Mouse (Mus musculus) forebrain, embryonic 10.5 days (tissue): ENCODE data around the gene Pdxp. TPM values are rescaled to one million over a fixed set of nuclear protein-coding genes. Genes with fewer than 3 reads are reported as not detected.
A peak's percentile ranks its signal among the peaks of the same experiment; 100 is the strongest.

ENCODE experiments used
- DNase-seq: peaks from one replicate; pipeline ENCODE4 v3.0.0-alpha.2; 2017; ENCODE audit warnings: low spot score; ENCODE audit errors: extremely low spot score
- H3K27ac ChIP-seq: fragments of 300-500 bp; sonication (generic); 2 replicates; pipeline ENCODE4 v1.5.1; 2016; ENCODE audit warnings: mild to moderate bottlenecking
- H3K27me3 ChIP-seq: fragments of 300-500 bp; sonication (generic); 2 replicates; pipeline ENCODE4 v1.6.1; 2016; ENCODE audit warnings: mild to moderate bottlenecking; ENCODE audit not compliant: poor library complexity, severe bottlenecking
- H3K36me3 ChIP-seq: fragments of 300-500 bp; sonication (generic); replicated peaks from 2 replicates; pipeline ENCODE4 v1.6.1; 2016; ENCODE audit warnings: mild to moderate bottlenecking, moderate library complexity
- H3K4me1 ChIP-seq: fragments of 300-500 bp; sonication (generic); 2 replicates; pipeline ENCODE4 v1.6.1; 2016
- H3K4me3 ChIP-seq: fragments of 300-500 bp; sonication (generic); 2 replicates; pipeline ENCODE4 v1.5.1; 2016; ENCODE audit warnings: mild to moderate bottlenecking, moderate library complexity
- H3K9me3 ChIP-seq: fragments of 300-500 bp; sonication (generic); 2 replicates; pipeline ENCODE4 v1.6.1; 2016; ENCODE audit warnings: mild to moderate bottlenecking, moderate library complexity
- WGBS: fragments of 180-500 bp; shearing (Covaris S2); methylation state at CpG from one replicate; pipeline ENCODE4 v1.1.7; 2016; 5-methylcytosine and 5-hydroxymethylcytosine counted together
- polyA plus RNA-seq: library from polyadenylated mRNA; unstranded; fragments of >200 nt; fragmentation: Nextera tagmentation; extraction: Ambion mirVana; gene quantifications from 2 replicates; pipeline ENCODE4 v1.2.1, GENCODE M21; 2016

Gene Pdxp
- polyA plus RNA-seq, 1 experiment from 2014 or later: 26.9 TPM

- Histone ChIP-seq H3K9me3 (no peaks in the 10 kb centered on the region), H3K4me3 (peak overlapping the region; percentile 76), H3K4me1 (peaks cover 59% of the 10 kb centered on the region), H3K36me3 (peaks cover 24% of the 10 kb centered on the region), H3K27ac (peak overlapping the region; percentile 83), H3K27me3 (peaks cover 29% of the 10 kb centered on the region)
- DNase-seq: no peak
- 30% methylated on average over 8 of the region's 8 CpGs for WGBS
Observed at GRCm38 (mm10) chr15:78901422-78901789, 12.3 kb upstream of the Pdxp start.

GRCm38 (mm10) chr15:78903243-78903642 is 10.5 kb upstream of the Pdxp start:
- DNase-seq: peak; percentile 79
- peaks cover 27% of the 10 kb centered on the region for H3K27me3 ChIP-seq
- H3K4me1 ChIP-seq: peaks cover 46% of the 10 kb centered on the region
- H3K27ac ChIP-seq: peak overlapping the region; percentile 53; the same call in 1 of the 2 replicates
- peak overlapping the region; percentile 12; the same call in 1 of the 2 replicates for H3K4me3 ChIP-seq
- H3K36me3 ChIP-seq: peaks cover 43% of the 10 kb centered on the region
- WGBS: 15% methylated on average over 2 of the region's 2 CpGs
- H3K9me3 ChIP-seq: no peaks in the 10 kb centered on the region

- H3K9me3 ChIP-seq: no peaks in the 10 kb centered on the region
- DNase-seq: no peak
- H3K36me3 ChIP-seq: peaks cover 72% of the 10 kb centered on the region
- WGBS: 80% methylated on average over 7 of the region's 7 CpGs
- no peak overlapping the region for H3K4me3 ChIP-seq
- H3K4me1 ChIP-seq: peaks cover 12% of the 10 kb centered on the region
- H3K27ac ChIP-seq: no peak overlapping the region
- no peaks in the 10 kb centered on the region for H3K27me3 ChIP-seq
Observed at GRCm38 (mm10) chr15:78908399-78908798, 5.3 kb upstream of the Pdxp start.

GRCm38 (mm10) chr15:78908982-78909381 is 4.7 kb upstream of the Pdxp start:
- 95% methylated on average over 8 of the region's 8 CpGs for WGBS
- H3K27me3 ChIP-seq: no peaks in the 10 kb centered on the region
- no peaks in the 10 kb centered on the region for H3K9me3 ChIP-seq
- H3K36me3 ChIP-seq: peaks cover 69% of the 10 kb centered on the region
- no peak overlapping the region for H3K4me3 ChIP-seq
- no peak overlapping the region for H3K27ac ChIP-seq
- peaks cover 18% of the 10 kb centered on the region for H3K4me1 ChIP-seq
- DNase-seq: no peak

DNA sequence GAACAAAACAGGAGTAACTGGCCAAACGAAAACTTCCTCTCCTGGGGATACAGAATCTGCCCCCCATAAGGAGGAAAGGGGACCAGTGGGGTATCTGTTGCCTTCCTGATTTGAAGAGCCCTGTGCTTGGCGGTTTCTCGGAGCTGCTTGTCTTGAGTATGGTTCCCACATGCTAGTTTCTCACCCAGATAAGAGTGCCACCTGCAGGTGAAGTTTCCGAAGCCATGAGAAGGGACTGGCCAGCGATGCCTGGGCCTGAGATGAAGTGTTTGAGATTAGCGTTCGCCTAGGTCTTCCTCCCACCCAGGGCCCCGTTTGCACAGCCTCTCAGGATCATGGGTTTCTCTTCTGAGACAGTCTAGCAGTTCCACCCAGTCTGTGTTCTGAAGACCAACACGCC is 1.7 kb upstream of the Pdxp start:
- DNase-seq: peak; percentile 50
- 38% methylated on average over 9 of the region's 9 CpGs for WGBS
- H3K36me3 ChIP-seq: peaks cover 57% of the 10 kb centered on the region
- H3K27ac ChIP-seq: no peak overlapping the region
- no peaks in the 10 kb centered on the region for H3K9me3 ChIP-seq
- H3K4me1 ChIP-seq: peaks cover 46% of the 10 kb centered on the region
- H3K27me3 ChIP-seq: no peaks in the 10 kb centered on the region
- H3K4me3 ChIP-seq: no peak overlapping the region

- peak overlapping the region; percentile 96 for H3K27ac ChIP-seq
- H3K9me3 ChIP-seq: no peaks in the 10 kb centered on the region
- peak; percentile 41 for DNase-seq
- under 1% methylated on average over 86 of the region's 87 CpGs for WGBS
- peak overlapping the region; percentile 90 for H3K4me3 ChIP-seq
- peaks cover 55% of the 10 kb centered on the region for H3K36me3 ChIP-seq
- H3K4me1 ChIP-seq: peaks cover 55% of the 10 kb centered on the region
- no peaks in the 10 kb centered on the region for H3K27me3 ChIP-seq
Observed at GRCm38 (mm10) chr15:78914091-78914822, 538 bp downstream of the Pdxp start.

GRCm38 (mm10) chr15:78914823-78915659 is 1.3 kb downstream of the Pdxp start:
- H3K36me3 ChIP-seq: peaks cover 55% of the 10 kb centered on the region
- DNase-seq: no peak
- no peaks in the 10 kb centered on the region for H3K27me3 ChIP-seq
- no peaks in the 10 kb centered on the region for H3K9me3 ChIP-seq
- peak overlapping the region; percentile 90 for H3K4me3 ChIP-seq
- H3K4me1 ChIP-seq: peaks cover 55% of the 10 kb centered on the region
- peak overlapping the region; percentile 96 for H3K27ac ChIP-seq
- 53% methylated on average over 8 of the region's 8 CpGs for WGBS

DNA sequence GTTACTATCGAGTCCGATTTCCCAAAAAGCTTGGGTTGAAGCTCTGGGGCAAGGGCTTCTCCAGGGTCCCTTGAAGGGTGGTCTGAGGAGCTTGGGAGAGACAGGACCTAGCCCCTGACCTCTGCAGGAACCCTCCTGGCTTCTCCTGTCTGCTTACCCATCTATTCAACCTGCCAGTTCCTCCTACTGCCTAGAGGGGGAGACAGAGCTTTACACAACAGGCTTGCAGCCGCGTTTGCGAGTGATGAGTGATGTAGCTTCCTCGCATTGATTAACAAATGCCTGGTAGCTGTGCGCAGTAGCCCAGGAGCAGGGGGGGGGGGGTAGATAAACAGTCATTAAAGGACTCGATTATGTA is 1.9 kb downstream of the Pdxp start:
- 0 out of 2 replicates have a peak overlapping the region, but pooled peaks have one; percentile 0 for H3K27ac ChIP-seq
- 14% methylated on average over 8 of the region's 8 CpGs for WGBS
- H3K9me3 ChIP-seq: no peaks in the 10 kb centered on the region
- peaks cover 51% of the 10 kb centered on the region for H3K36me3 ChIP-seq
- H3K4me1 ChIP-seq: peaks cover 55% of the 10 kb centered on the region
- peak; percentile 71 for DNase-seq
- no peaks in the 10 kb centered on the region for H3K27me3 ChIP-seq
- H3K4me3 ChIP-seq: peak overlapping the region; percentile 90

DNA sequence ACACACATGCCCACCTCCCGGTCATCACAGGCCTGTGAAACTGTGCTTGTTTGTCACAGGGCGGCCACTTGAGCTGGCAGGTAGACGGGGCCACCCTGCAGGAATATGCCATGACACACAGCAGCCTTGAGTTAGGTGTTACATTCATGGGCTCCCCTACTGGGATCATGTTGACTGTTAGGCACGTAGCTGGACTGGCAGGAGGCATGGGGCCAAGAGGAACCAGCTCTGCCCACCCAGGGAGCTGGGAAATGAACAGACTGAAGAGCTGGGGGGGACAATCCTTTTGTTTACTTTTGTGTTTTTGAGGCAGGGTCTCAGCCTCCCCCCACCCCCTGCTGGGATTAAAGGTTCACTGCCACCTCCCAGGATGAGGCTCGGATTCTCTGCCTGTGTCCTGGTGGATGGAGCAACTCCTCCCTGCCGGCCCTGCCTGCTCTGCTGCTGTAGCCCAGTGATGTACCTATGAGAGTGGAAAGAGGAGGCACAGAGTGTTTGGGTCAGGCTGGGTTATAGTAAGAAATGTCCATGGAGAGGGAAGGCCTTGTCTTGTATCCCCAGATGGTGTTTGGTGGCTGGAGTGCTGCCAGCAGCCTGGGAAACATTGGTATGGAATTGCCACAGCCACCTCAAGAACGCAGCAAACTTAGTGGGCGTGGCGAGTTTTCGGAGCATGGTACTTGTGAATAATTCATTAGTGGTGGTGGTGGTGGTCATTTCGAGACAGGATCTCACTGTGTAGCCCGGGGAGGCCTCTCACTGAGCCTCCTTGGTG is 2.5 kb downstream of the Pdxp start:
- 72% methylated on average over 12 of the region's 12 CpGs for WGBS
- H3K27me3 ChIP-seq: no peaks in the 10 kb centered on the region
- 0 out of 2 replicates have a peak overlapping the region, but pooled peaks have one; percentile 0 for H3K27ac ChIP-seq
- peaks cover 54% of the 10 kb centered on the region for H3K4me1 ChIP-seq
- peaks cover 46% of the 10 kb centered on the region for H3K36me3 ChIP-seq
- no peak for DNase-seq
- no peaks in the 10 kb centered on the region for H3K9me3 ChIP-seq
- peak overlapping the region; percentile 90 for H3K4me3 ChIP-seq

GRCm38 (mm10) chr15:78918126-78918525 is 4.4 kb downstream of the Pdxp start:
- WGBS: 92% methylated on average over 23 of the region's 23 CpGs
- no peak overlapping the region for H3K4me3 ChIP-seq

DNA sequence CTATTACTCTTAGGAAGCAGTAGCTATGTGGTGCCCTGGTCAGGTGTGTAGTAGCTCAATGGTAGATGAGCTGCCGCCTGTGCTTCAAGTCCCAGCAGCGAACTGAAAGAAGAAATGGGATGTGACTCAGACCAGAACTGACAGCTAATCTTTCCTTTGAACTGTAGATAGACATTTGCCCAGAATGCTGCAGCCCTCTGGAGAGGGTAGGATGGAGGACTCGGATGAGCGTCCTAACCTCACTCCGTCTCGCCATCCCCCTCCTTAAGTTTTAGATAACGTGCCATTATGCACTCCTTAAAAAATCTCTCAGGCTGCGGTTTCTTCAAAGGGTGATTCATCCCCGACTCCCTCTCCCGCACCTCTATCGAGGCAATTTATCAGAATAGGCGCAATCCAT is 6.2 kb downstream of the Pdxp start:
- H3K4me1 ChIP-seq: peaks cover 43% of the 10 kb centered on the region
- H3K36me3 ChIP-seq: peaks cover 42% of the 10 kb centered on the region
- WGBS: 88% methylated on average over 12 of the region's 12 CpGs
- no peak overlapping the region for H3K27ac ChIP-seq
- no peak for DNase-seq
- 0 out of 2 replicates have a peak, but pooled peaks cover under 1% of the 10 kb centered on the region for H3K27me3 ChIP-seq
- no peak overlapping the region for H3K4me3 ChIP-seq
- H3K9me3 ChIP-seq: no peaks in the 10 kb centered on the region

More at GRCm38 (mm10) chr15:78918126-78918525, 4.4 kb downstream of the Pdxp start:
- DNase-seq: no peak
- no peaks in the 10 kb centered on the region for H3K9me3 ChIP-seq
- H3K27me3 ChIP-seq: no peaks in the 10 kb centered on the region
- H3K4me1 ChIP-seq: peaks cover 48% of the 10 kb centered on the region
- H3K27ac ChIP-seq: no peak overlapping the region
- peaks cover 42% of the 10 kb centered on the region for H3K36me3 ChIP-seq

GRCm38 (mm10) chr15:78922700-78923099 is 9.0 kb downstream of the Pdxp start:
- peaks cover 24% of the 10 kb centered on the region for H3K36me3 ChIP-seq
- 84% methylated on average over 7 of the region's 7 CpGs for WGBS
- no peak overlapping the region for H3K27ac ChIP-seq
- H3K4me3 ChIP-seq: no peak overlapping the region
- peaks cover 25% of the 10 kb centered on the region for H3K27me3 ChIP-seq
- no peak for DNase-seq
- no peaks in the 10 kb centered on the region for H3K9me3 ChIP-seq
- peaks cover 46% of the 10 kb centered on the region for H3K4me1 ChIP-seq
